Mouse (Mus musculus): ENCODE data around the gene Rab11fip3. TPM values are rescaled to one million over a fixed set of nuclear protein-coding genes. Genes with fewer than 3 reads are reported as not detected.
A peak's percentile ranks its signal among the peaks of the same experiment; 100 is the strongest.

Rab11fip3 gene
- polyA plus RNA-seq, 1 experiment: 19.7 TPM

GRCm38 (mm10) chr17:26052074-26052473 lies 17.3 kb downstream of the Rab11fip3 start:
- Histone ChIP-seq H3K4me3 (no peak overlapping the region), H3K36me3 (ENCODE audit: control insufficient read depth, insufficient read depth) (no peaks in the 10 kb centered on the region), H3K79me2 (ENCODE audit: control insufficient read depth, insufficient read depth) (peaks cover 37% of the 10 kb centered on the region), H3K27me3 (ENCODE audit: control insufficient read depth, insufficient read depth, insufficient read length) (no peaks in the 10 kb centered on the region), H3ac (ENCODE audit: control insufficient read depth, insufficient read length) (no peak overlapping the region), H3K4me2 (ENCODE audit: low read depth) (no peak overlapping the region)
- TF ChIP-seq POLR2AphosphoS2 (IDR thresholded peaks at IDR 0.05; ENCODE audit: insufficient read length, low read depth) (no peak), POLR2A (IDR thresholded peaks at IDR 0.05; ENCODE audit: insufficient read length, low read depth) (no peak), TCF12 (IDR thresholded peaks at IDR 0.05; ENCODE audit: insufficient read depth, poor library complexity, severe bottlenecking) (no peak), MAX (IDR thresholded peaks at IDR 0.05; ENCODE audit: low read depth) (no peak), USF1 (IDR thresholded peaks at IDR 0.05; ENCODE audit: low read depth) (no peak), MYOD1 (IDR thresholded peaks at IDR 0.05; ENCODE audit: control insufficient read depth in 1 of 3, insufficient read length in 2 of 3, low read depth in 2 of 3) (no peak)

- Histone ChIP-seq H3K4me2 (ENCODE audit: low read depth) (peak overlapping the region; percentile 12), H3K27me3 (ENCODE audit: control insufficient read depth, insufficient read depth, insufficient read length) (no peaks in the 10 kb centered on the region), H3K36me3 (ENCODE audit: control insufficient read depth, insufficient read depth) (no peaks in the 10 kb centered on the region), H3K79me2 (ENCODE audit: control insufficient read depth, insufficient read depth) (peaks cover 54% of the 10 kb centered on the region), H3ac (ENCODE audit: control insufficient read depth, insufficient read length) (no peak overlapping the region), H3K4me3 (no peak overlapping the region)
- no peak for TF ChIP-seq TCF12 (IDR thresholded peaks at IDR 0.05; ENCODE audit: insufficient read depth, poor library complexity, severe bottlenecking)
- TF ChIP-seq USF1 (IDR thresholded peaks at IDR 0.05; ENCODE audit: low read depth): no peak
- TF ChIP-seq MYOD1 (IDR thresholded peaks at IDR 0.05; ENCODE audit: control insufficient read depth in 1 of 3, insufficient read length in 2 of 3, low read depth in 2 of 3): peak; percentile 21 to 83 (median 71)
Observed at GRCm38 (mm10) chr17:26048118-26048517, 21.2 kb downstream of the Rab11fip3 start.

DNA sequence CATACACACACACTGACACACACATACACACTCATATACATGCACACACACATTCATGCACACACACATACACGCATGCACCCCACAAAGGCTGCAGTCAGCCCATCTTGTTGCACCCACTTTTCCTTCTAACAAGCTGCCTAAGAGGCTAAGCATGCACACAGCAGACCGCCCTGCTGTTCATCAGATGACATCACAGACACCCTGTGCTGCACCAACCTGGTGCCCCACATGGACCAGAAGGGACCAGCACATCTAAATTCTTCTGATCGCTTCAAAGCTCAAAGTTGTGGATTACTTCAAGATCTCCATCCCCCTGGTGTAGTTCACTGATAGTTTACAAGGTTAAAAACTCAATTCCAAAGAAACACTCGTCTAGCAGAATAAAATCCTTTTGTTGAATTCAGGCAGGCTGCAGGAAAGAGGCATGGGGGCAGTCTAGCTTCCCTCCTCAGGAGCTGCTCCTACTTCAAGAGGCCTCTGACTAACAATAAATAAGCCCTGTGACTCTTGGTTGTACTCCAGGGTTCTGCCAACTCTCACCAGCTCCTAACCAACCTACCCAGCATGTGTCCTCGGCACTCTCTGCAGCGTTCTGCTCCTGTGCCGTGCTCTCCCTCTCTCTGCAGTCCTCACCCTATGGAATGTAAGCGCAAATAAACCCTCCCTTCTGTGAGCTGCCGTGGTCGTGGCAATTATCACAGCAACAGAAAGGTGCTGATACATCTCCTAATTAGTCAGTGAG lies 22.9 kb downstream of the Rab11fip3 start:
- Histone ChIP-seq H3K36me3 (ENCODE audit: control insufficient read depth, insufficient read depth) (no peaks in the 10 kb centered on the region), H3K4me3 (no peak overlapping the region), H3ac (ENCODE audit: control insufficient read depth, insufficient read length) (no peak overlapping the region), H3K27me3 (ENCODE audit: control insufficient read depth, insufficient read depth, insufficient read length) (no peaks in the 10 kb centered on the region), H3K79me2 (ENCODE audit: control insufficient read depth, insufficient read depth) (peaks cover 44% of the 10 kb centered on the region), H3K4me2 (ENCODE audit: low read depth) (no peak overlapping the region)
- TF ChIP-seq REST (IDR thresholded peaks at IDR 0.05; ENCODE audit: insufficient read depth, insufficient read length) (no peak), USF1 (IDR thresholded peaks at IDR 0.05; ENCODE audit: low read depth) (no peak), TCF3 (IDR thresholded peaks at IDR 0.05; ENCODE audit: insufficient read length, low read depth) (no peak), TCF12 (IDR thresholded peaks at IDR 0.05; ENCODE audit: insufficient read depth, poor library complexity, severe bottlenecking) (no peak), MYOD1 (IDR thresholded peaks at IDR 0.05; ENCODE audit: control insufficient read depth in 1 of 3, insufficient read length in 2 of 3, low read depth in 2 of 3) (no peak), POLR2AphosphoS2 (IDR thresholded peaks at IDR 0.05; ENCODE audit: insufficient read length, low read depth) (no peak), POLR2A (IDR thresholded peaks at IDR 0.05; ENCODE audit: insufficient read length, low read depth) (no peak), CEBPB (IDR thresholded peaks at IDR 0.05; ENCODE audit: insufficient read depth, poor library complexity, severe bottlenecking) (no peak), E2F4 (IDR thresholded peaks at IDR 0.05; ENCODE audit: insufficient read depth) (no peak), MAX (IDR thresholded peaks at IDR 0.05; ENCODE audit: low read depth) (no peak), SRF (IDR thresholded peaks at IDR 0.05; ENCODE audit: control insufficient read depth, insufficient read length, low read depth) (no peak), MYOG (IDR thresholded peaks at IDR 0.05; ENCODE audit: control insufficient read depth in 1 of 3, insufficient read depth in 1 of 3, insufficient read length in 2 of 3, low read depth in 2 of 3) (no peak)

DNA sequence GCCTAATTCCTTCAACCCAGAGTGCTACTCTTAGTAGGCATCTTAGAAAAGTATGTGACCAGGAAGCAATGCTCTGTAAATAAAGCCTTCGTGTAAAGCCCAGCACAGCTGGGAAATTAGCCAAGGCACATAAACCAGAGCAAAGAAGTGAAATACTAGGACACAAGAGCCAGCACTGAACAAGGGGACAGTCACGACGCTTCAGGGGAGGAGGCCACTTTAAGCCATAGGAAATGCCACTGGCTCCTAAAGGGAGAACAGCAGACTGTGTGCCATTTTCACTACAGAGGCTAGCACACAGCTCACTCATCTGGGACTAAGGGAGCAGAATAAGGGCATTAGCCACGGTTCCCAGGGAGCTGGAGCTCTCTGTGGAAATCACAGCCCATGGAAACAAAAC lies 24.1 kb downstream of the Rab11fip3 start:
- H3K79me2 ChIP-seq (ENCODE audit: control insufficient read depth, insufficient read depth): peaks cover 46% of the 10 kb centered on the region
- no peak for TF ChIP-seq SRF (IDR thresholded peaks at IDR 0.05; ENCODE audit: control insufficient read depth, insufficient read length, low read depth)
- TF ChIP-seq CEBPB (IDR thresholded peaks at IDR 0.05; ENCODE audit: insufficient read depth, poor library complexity, severe bottlenecking): no peak
- no peak for TF ChIP-seq POLR2AphosphoS2 (IDR thresholded peaks at IDR 0.05; ENCODE audit: insufficient read length, low read depth)
- no peak for TF ChIP-seq TCF3 (IDR thresholded peaks at IDR 0.05; ENCODE audit: insufficient read length, low read depth)
- TF ChIP-seq REST (IDR thresholded peaks at IDR 0.05; ENCODE audit: insufficient read depth, insufficient read length): no peak
- no peak for TF ChIP-seq MAX (IDR thresholded peaks at IDR 0.05; ENCODE audit: low read depth)
- TF ChIP-seq E2F4 (IDR thresholded peaks at IDR 0.05; ENCODE audit: insufficient read depth): no peak
- no peak for TF ChIP-seq MYOD1 (IDR thresholded peaks at IDR 0.05; ENCODE audit: control insufficient read depth in 1 of 3, insufficient read length in 2 of 3, low read depth in 2 of 3)
- TF ChIP-seq MYOG (IDR thresholded peaks at IDR 0.05; ENCODE audit: control insufficient read depth in 1 of 3, insufficient read depth in 1 of 3, insufficient read length in 2 of 3, low read depth in 2 of 3): no peak
- no peak for TF ChIP-seq TCF12 (IDR thresholded peaks at IDR 0.05; ENCODE audit: insufficient read depth, poor library complexity, severe bottlenecking)
- TF ChIP-seq USF1 (IDR thresholded peaks at IDR 0.05; ENCODE audit: low read depth): no peak
- no peak overlapping the region for H3K4me3 ChIP-seq
- H3K4me2 ChIP-seq (ENCODE audit: low read depth): no peak overlapping the region
- H3K27me3 ChIP-seq (ENCODE audit: control insufficient read depth, insufficient read depth, insufficient read length): no peaks in the 10 kb centered on the region
- no peaks in the 10 kb centered on the region for H3K36me3 ChIP-seq (ENCODE audit: control insufficient read depth, insufficient read depth)
- no peak overlapping the region for H3ac ChIP-seq (ENCODE audit: control insufficient read depth, insufficient read length)

GRCm38 (mm10) chr17:26043249-26043636 lies 26.1 kb downstream of the Rab11fip3 start:
- Histone ChIP-seq H3K79me2 (ENCODE audit: control insufficient read depth, insufficient read depth) (peaks cover 36% of the 10 kb centered on the region), H3K4me2 (ENCODE audit: low read depth) (no peak overlapping the region), H3K4me3 (no peak overlapping the region), H3ac (ENCODE audit: control insufficient read depth, insufficient read length) (no peak overlapping the region), H3K27me3 (ENCODE audit: control insufficient read depth, insufficient read depth, insufficient read length) (no peaks in the 10 kb centered on the region), H3K36me3 (ENCODE audit: control insufficient read depth, insufficient read depth) (no peaks in the 10 kb centered on the region)
- TF ChIP-seq REST (IDR thresholded peaks at IDR 0.05; ENCODE audit: insufficient read depth, insufficient read length) (no peak), SRF (IDR thresholded peaks at IDR 0.05; ENCODE audit: control insufficient read depth, insufficient read length, low read depth) (no peak), MYOD1 (IDR thresholded peaks at IDR 0.05; ENCODE audit: control insufficient read depth in 1 of 3, insufficient read length in 2 of 3, low read depth in 2 of 3) (no peak), POLR2AphosphoS2 (IDR thresholded peaks at IDR 0.05; ENCODE audit: insufficient read length, low read depth) (no peak), USF1 (IDR thresholded peaks at IDR 0.05; ENCODE audit: low read depth) (no peak), CEBPB (IDR thresholded peaks at IDR 0.05; ENCODE audit: insufficient read depth, poor library complexity, severe bottlenecking) (no peak), TCF12 (IDR thresholded peaks at IDR 0.05; ENCODE audit: insufficient read depth, poor library complexity, severe bottlenecking) (no peak), TCF3 (IDR thresholded peaks at IDR 0.05; ENCODE audit: insufficient read length, low read depth) (no peak), POLR2A (IDR thresholded peaks at IDR 0.05; ENCODE audit: insufficient read length, low read depth) (no peak), MYOG (IDR thresholded peaks at IDR 0.05; ENCODE audit: control insufficient read depth in 1 of 3, insufficient read depth in 1 of 3, insufficient read length in 2 of 3, low read depth in 2 of 3) (no peak), MAX (IDR thresholded peaks at IDR 0.05; ENCODE audit: low read depth) (no peak), E2F4 (IDR thresholded peaks at IDR 0.05; ENCODE audit: insufficient read depth) (no peak)

Measured in myocyte (in vitro differentiated cells).